Mouse (Mus musculus) cerebellum, adult 2 months (tissue): ENCODE results near the gene Fbxw7.

Experiments used
- CTCF ChIP-seq: fragments of 200-500 bp; IDR thresholded peaks from 2 replicates; pipeline ENCODE4 v1.5.1; 2011; ENCODE audit warnings: low read depth, mild to moderate bottlenecking, control low read depth, low read length, moderate library complexity, borderline replicate concordance; ENCODE audit not compliant: insufficient read depth
- POLR2A ChIP-seq: fragments of 200-500 bp; IDR thresholded peaks from 2 replicates; pipeline ENCODE4 v1.6.1; 2011; ENCODE audit warnings: low read length, control low read depth, borderline replicate concordance; ENCODE audit not compliant: insufficient read depth

- TF ChIP-seq CTCF (no peak), POLR2A (no peak)
Observed at GRCm38 (mm10) chr3:84826405-84826804, 11.3 kb downstream of the Fbxw7 start.
